Mouse (Mus musculus): Measurements from ENCODE around the gene Cacna1c.

DNA sequence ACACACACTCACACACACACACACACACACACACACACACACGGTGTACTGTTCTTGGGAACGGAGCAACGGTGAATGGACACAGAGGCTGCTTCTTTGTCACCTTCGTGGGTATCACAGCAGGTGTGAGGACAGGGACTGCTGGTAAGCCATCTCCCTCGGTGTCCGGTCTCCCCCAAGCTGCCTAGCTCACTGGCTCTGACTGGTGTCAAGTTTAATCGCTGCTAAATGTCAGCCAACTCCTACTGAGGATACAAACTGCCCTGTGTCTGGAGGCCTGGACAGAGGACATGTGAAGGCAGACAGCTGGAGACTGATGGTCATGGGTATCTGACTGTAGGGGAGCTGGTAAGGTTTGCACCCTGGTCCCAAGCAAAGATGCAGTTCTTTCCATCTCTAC lies 44.0 kb upstream of the Cacna1c start:
- TF ChIP-seq EP300 (IDR thresholded peaks at IDR 0.05) = no peak
- no peak for TF ChIP-seq CTCF (IDR thresholded peaks at IDR 0.05)

Data from lung, postnatal 0 days (tissue).